Mouse (Mus musculus) heart, postnatal 0 days (tissue): ENCODE measurements at regions not wholly inside any gene's neighbourhood (a gene's known extent, or its start where the extent isn't known, plus 50 kb on each side); places are given as distances from the start of the nearest gene placed in this dataset.

ENCODE experiments used
- ATAC-seq: fragments of 200-750 bp; cut with Nextera tagmentation; 2 replicates; pipeline ENCODE4 v1.8.0; 2017; ENCODE audit warnings: low read depth, moderate number of reproducible peaks, moderate library complexity; ENCODE audit not compliant: insufficient read depth
- DNase-seq: peaks from one replicate; pipeline ENCODE4 v3.0.0-alpha.2; 2016; ENCODE audit warnings: low spot score
- H3K27ac ChIP-seq: fragments of 300-500 bp; sonication (generic); 2 replicates; pipeline ENCODE4 v1.5.1; 2014; ENCODE audit warnings: low read depth, mild to moderate bottlenecking
- H3K27me3 ChIP-seq: fragments of 300-500 bp; sonication (generic); 2 replicates; pipeline ENCODE4 v1.6.1; 2014; ENCODE audit warnings: low read length, mixed read lengths; ENCODE audit not compliant: control insufficient read depth, insufficient read depth
- H3K36me3 ChIP-seq: fragments of 300-500 bp; sonication (generic); replicated peaks from 2 replicates; pipeline ENCODE4 v1.6.1; 2014; ENCODE audit warnings: low read length, mixed read lengths; ENCODE audit not compliant: control insufficient read depth, insufficient read depth
- H3K4me1 ChIP-seq: fragments of 300-500 bp; sonication (generic); 2 replicates; pipeline ENCODE4 v1.6.1; 2014; ENCODE audit warnings: antibody characterized with exemption; ENCODE audit not compliant: control insufficient read depth, insufficient read depth
- H3K4me2 ChIP-seq: fragments of 300-500 bp; sonication (generic); 2 replicates; pipeline ENCODE4 v1.6.1; 2014; ENCODE audit warnings: low read depth, mild to moderate bottlenecking, low read length, moderate library complexity
- H3K4me3 ChIP-seq: fragments of 300-500 bp; sonication (generic); 2 replicates; pipeline ENCODE4 v1.5.1; 2014; ENCODE audit warnings: low read depth, low read length
- H3K9ac ChIP-seq: fragments of 300-500 bp; sonication (generic); replicated peaks from 2 replicates; pipeline ENCODE4 v1.6.1; 2014; ENCODE audit warnings: low read depth, low read length, mixed read lengths
- H3K9me3 ChIP-seq: fragments of 300-500 bp; sonication (generic); replicated peaks from 2 replicates; pipeline ENCODE4 v1.6.1; 2016; ENCODE audit warnings: low read length; ENCODE audit not compliant: control insufficient read depth
- CTCF ChIP-seq: IDR thresholded peaks from 2 replicates; pipeline ENCODE4 v1.5.1; 2016; ENCODE audit warnings: antibody characterized with exemption, control low read depth, low read depth
- EP300 ChIP-seq: IDR thresholded peaks from 2 replicates; pipeline ENCODE4 v1.6.1; 2016; ENCODE audit warnings: antibody characterized with exemption, low read depth
- WGBS: fragments of 180-500 bp; shearing (Covaris S2); extraction: QIAGEN DNeasy Blood & Tissue Kit; methylation state at CpG from one replicate; pipeline ENCODE4 v1.1.7; 2014; 5-methylcytosine and 5-hydroxymethylcytosine counted together

DNA sequence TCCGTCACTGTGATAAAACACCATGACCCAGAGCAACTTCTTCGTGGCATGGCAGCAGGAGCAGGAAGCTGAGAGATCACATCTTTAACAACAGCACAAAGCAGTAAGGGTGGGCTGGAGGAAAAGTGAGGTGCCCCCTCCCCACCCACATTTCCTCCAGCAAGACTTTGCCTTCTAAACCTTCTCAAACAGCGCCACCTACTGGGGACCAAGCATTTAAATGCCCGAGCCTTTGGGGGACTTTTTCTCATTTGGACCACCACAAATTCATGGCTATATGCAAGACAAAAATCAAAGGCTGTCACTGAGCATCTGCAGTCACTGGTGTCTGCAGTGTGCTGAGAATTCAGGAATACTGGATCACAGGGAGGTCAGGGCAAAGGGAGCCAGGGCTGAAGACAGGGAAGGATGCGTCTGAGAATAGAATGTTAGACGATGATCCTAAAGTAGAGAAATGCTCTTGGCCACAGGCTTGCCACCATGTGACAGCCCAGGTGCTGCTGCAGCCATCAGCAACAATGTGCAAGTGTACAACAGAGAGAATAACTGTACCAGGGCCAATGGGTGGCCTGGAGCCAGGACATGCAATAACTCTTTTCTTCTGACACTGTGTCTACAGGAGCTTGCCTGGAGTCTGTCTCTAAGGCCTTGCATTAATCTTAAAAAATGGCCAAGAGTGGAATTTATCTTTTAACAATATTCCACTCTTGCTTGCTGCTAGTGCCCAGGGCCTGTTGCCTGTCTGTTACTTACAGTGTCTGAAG is 430.5 kb downstream of the Matn1 start:
- no peaks in the 10 kb centered on the region for H3K27me3 ChIP-seq
- no peak for ATAC-seq
- H3K4me3 ChIP-seq = no peak overlapping the region
- TF ChIP-seq CTCF (peak; percentile 31; the same call in 1 of the 2 replicates), EP300 (no peak)
- H3K9ac ChIP-seq = no peak overlapping the region
- no peak for DNase-seq
- H3K9me3 ChIP-seq = no peaks in the 10 kb centered on the region
- H3K4me1 ChIP-seq = peaks cover 8% of the 10 kb centered on the region; the same call in 1 of the 2 replicates
- no peak overlapping the region for H3K4me2 ChIP-seq
- H3K27ac ChIP-seq = no peak overlapping the region
- no peaks in the 10 kb centered on the region for H3K36me3 ChIP-seq
- WGBS = 75% methylated on average over 6 of the region's 6 CpGs

DNA sequence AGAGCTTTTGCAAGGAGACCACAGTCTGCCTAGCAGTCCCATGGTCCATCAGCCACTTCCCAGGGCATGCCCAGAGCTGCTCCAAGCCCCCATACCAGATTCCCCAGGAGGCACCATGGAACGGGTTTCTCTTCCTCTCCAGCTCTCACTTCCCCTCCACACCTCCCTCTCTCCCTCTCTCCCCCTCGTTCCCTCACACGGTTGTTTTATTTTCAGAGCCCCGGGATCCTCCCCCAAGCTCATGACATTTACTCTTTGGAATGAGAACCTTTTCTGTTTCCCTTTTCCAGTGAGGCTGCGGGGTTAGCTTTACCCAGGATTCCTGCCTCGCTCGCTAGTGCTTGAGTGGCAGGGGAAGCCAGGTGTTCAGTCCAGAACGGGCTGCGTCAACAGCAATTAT is 436.9 kb downstream of the Matn1 start:
- Histone ChIP-seq H3K27me3 (no peaks in the 10 kb centered on the region), H3K4me1 (peaks cover 12% of the 10 kb centered on the region), H3K4me2 (no peak overlapping the region), H3K4me3 (no peak overlapping the region), H3K36me3 (no peaks in the 10 kb centered on the region), H3K9me3 (no peaks in the 10 kb centered on the region), H3K9ac (no peak overlapping the region; the same call in 1 of the 2 replicates), H3K27ac (peak overlapping the region; percentile 69)
- ATAC-seq (peak; percentile 67), DNase-seq (no peak)
- WGBS = 14% methylated on average over 9 of the region's 9 CpGs
- TF ChIP-seq EP300 (no peak), CTCF (no peak)

DNA sequence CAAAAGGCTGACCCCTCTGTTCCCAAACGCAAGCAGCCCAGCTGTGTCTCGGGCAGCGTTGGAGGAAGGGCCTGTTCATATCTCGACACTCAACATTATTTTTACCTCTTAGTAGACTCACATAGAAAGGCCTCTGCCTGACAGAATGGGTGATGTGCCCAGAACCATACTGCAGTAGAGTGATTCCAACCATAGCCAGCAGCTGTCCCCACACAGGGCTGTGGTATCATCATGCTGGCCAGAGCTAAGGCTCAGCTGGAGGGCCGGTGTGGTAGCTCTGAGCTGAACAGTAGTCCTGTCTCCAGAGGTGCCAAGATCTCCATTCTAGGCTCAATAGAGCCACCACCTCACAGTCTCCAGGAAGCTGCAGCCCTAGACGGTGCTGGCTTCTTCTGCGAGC is 437.3 kb downstream of the Matn1 start:
- Histone ChIP-seq H3K4me2 (no peak overlapping the region), H3K9ac (no peak overlapping the region; the same call in 1 of the 2 replicates), H3K27ac (peak overlapping the region; percentile 69), H3K27me3 (no peaks in the 10 kb centered on the region), H3K4me3 (no peak overlapping the region), H3K4me1 (peaks cover 12% of the 10 kb centered on the region), H3K9me3 (no peaks in the 10 kb centered on the region), H3K36me3 (no peaks in the 10 kb centered on the region)
- no peak for DNase-seq
- peak; percentile 73 for ATAC-seq
- TF ChIP-seq EP300 (no peak), CTCF (no peak)
- 42% methylated on average over 7 of the region's 7 CpGs for WGBS

DNA sequence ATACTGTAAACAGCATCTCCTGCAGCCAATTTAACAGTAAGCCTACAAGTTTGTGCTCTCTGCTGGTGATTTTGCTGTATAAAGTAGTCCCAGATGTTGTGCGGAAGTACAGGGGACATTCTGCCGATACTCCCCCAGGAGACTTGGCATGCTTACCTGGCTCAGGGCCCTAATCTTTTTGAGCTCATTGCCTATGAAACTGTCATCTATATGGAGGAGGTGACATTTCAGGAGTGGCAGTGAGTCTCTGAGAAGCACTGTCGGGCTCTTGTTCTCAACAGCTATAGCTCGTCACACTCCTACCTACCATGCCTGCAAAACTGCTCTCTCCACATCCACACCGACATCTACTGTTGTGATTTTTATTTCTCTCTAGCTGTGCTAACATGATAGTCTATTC is 439.7 kb downstream of the Matn1 start:
- no peak for ATAC-seq
- Histone ChIP-seq H3K9me3 (no peaks in the 10 kb centered on the region), H3K36me3 (no peaks in the 10 kb centered on the region), H3K4me2 (no peak overlapping the region), H3K4me1 (peaks cover 12% of the 10 kb centered on the region), H3K4me3 (no peak overlapping the region), H3K27ac (no peak overlapping the region), H3K27me3 (no peaks in the 10 kb centered on the region), H3K9ac (no peak overlapping the region)
- TF ChIP-seq EP300 (no peak), CTCF (no peak)
- no peak for DNase-seq
- WGBS = 66% methylated on average over 5 of the region's 5 CpGs

DNA sequence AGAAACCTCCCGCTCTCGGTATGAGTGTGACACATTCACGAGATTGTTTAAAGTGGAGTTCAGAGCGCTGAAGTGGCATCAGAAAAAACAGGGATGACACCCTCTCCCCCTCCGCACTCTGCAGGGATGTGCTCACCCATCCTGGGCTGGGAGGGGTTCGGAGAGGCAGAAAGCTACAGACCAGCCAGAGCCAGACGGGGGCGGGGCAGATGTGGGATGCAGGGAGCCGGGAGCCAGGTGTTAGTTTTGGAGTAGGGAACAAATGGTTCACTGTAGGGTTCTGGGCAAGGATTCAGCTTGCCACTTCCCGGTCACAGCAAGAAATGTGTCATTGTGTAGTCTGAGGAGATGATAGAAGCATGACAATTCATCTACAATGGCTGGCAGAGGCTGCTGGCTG is 442.8 kb downstream of the Matn1 start:
- no peaks in the 10 kb centered on the region for H3K36me3 ChIP-seq
- H3K27ac ChIP-seq = no peak overlapping the region
- no peaks in the 10 kb centered on the region for H3K9me3 ChIP-seq
- H3K4me3 ChIP-seq = no peak overlapping the region
- DNase-seq (no peak), ATAC-seq (no peak)
- no peak overlapping the region for H3K4me2 ChIP-seq
- WGBS = 58% methylated on average over 10 of the region's 10 CpGs
- H3K9ac ChIP-seq = no peak overlapping the region
- peaks cover 1% of the 10 kb centered on the region; the same call in 1 of the 2 replicates for H3K4me1 ChIP-seq
- H3K27me3 ChIP-seq = no peaks in the 10 kb centered on the region
- TF ChIP-seq EP300 = no peak
- no peak for TF ChIP-seq CTCF
